Mouse (Mus musculus) thymus, adult 2 months (tissue): ENCODE measurements at regions not wholly inside any gene's neighbourhood (a gene's known extent, or its start where the extent isn't known, plus 50 kb on each side); places are given as distances from the start of the nearest gene placed in this dataset.

Experiments
- CTCF ChIP-seq: fragments of 200-500 bp; IDR thresholded peaks from 2 replicates; pipeline ENCODE4 v1.5.1; 2012; ENCODE audit warnings: mild to moderate bottlenecking, control low read depth, low read length, moderate library complexity, borderline replicate concordance; ENCODE audit not compliant: control insufficient read depth, poor library complexity, insufficient read depth; ENCODE audit errors: extremely low read depth
- POLR2A ChIP-seq: fragments of 200-500 bp; IDR thresholded peaks from 2 replicates; pipeline ENCODE4 v1.6.1; 2012; ENCODE audit warnings: mild to moderate bottlenecking, low read length, control low read depth, moderate library complexity; ENCODE audit not compliant: control insufficient read depth, poor library complexity, insufficient read depth; ENCODE audit errors: extremely low read depth

DNA sequence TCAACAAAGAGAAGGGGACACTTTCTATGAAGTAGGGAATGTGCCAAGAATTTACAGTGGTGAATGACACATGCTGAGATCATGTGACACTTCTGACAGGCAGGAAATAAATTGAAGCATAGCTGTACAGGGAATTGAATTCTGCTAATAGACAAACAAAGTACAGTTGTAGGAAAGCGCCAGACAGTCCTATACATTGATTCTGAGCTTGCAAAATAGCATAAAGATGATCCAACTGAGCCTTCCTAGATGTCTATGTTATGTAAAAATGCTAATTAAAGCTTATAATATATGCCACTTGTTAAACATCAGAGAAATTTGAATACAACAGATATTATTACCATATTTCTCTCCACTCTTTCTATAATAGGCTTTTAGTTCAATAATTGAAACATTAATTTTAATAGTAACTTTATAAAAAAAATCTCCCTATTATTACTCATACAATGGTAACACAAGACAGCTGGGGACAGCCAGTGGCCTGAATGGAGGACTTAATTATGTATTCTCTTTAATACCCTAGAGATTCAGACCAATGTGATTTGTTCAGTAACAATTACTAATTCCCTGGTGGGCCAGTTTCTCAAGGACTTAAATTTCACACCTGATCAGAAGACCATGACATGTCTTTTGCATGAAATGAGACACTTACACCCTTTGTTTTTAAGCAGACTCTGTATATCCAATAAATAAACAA is 571.4 kb upstream of the Klf6 start:
- TF ChIP-seq CTCF (no peak), POLR2A (no peak)
